Mouse (Mus musculus) lung, embryonic 16.5 days (tissue): Measurements from ENCODE around the gene Ubxn4. TPM values are rescaled to one million over a fixed set of nuclear protein-coding genes. Genes with fewer than 3 reads are reported as not detected.

Experiments used
- ATAC-seq: fragments of 200-750 bp; cut with Nextera tagmentation; 2 replicates; pipeline ENCODE4 v1.8.0; 2017; ENCODE audit warnings: low read depth, mild to moderate bottlenecking, moderate library complexity
- H3K27ac ChIP-seq: fragments of 300-500 bp; sonication (generic); 2 replicates; pipeline ENCODE4 v1.5.1; 2014; ENCODE audit warnings: mild to moderate bottlenecking, control low read depth, low read length
- H3K27me3 ChIP-seq: fragments of 300-500 bp; sonication (generic); 2 replicates; pipeline ENCODE4 v1.6.1; 2014; ENCODE audit warnings: low read depth, low read length, mixed read lengths; ENCODE audit not compliant: control insufficient read depth, insufficient read depth
- H3K36me3 ChIP-seq: fragments of 300-500 bp; sonication (generic); 2 replicates; pipeline ENCODE4 v1.6.1; 2014; ENCODE audit warnings: low read length; ENCODE audit not compliant: control insufficient read depth, insufficient read depth
- H3K4me1 ChIP-seq: fragments of 300-500 bp; sonication (generic); replicated peaks from 2 replicates; pipeline ENCODE4 v1.6.1; 2014; ENCODE audit warnings: low read length, mixed read lengths; ENCODE audit not compliant: control insufficient read depth, insufficient read depth
- H3K4me2 ChIP-seq: fragments of 300-500 bp; sonication (generic); 2 replicates; pipeline ENCODE4 v1.6.1; 2014; ENCODE audit warnings: low read depth, low read length, control low read depth
- H3K4me3 ChIP-seq: fragments of 300-500 bp; sonication (generic); 2 replicates; pipeline ENCODE4 v1.5.1; 2014; ENCODE audit warnings: mild to moderate bottlenecking, low read length, control low read depth
- H3K9ac ChIP-seq: fragments of 300-500 bp; sonication (generic); 2 replicates; pipeline ENCODE4 v1.6.1; 2014; ENCODE audit warnings: low read length, control low read depth
- H3K9me3 ChIP-seq: fragments of 300-500 bp; sonication (generic); 2 replicates; pipeline ENCODE4 v1.6.1; 2016; ENCODE audit warnings: low read length; ENCODE audit not compliant: control insufficient read depth
- WGBS: fragments of 180-500 bp; shearing (Covaris S2); extraction: QIAGEN DNeasy Blood & Tissue Kit; methylation state at CpG from one replicate; pipeline ENCODE4 v1.1.7; 2014; 5-methylcytosine and 5-hydroxymethylcytosine counted together
- microRNA counts: library from miRNA; unstranded; fragments of <30 nt; microRNA quantifications from one replicate; lab custom pipeline; 2016
- microRNA-seq: library from miRNA; unstranded; fragments of <30 nt; microRNA quantifications from one replicate; pipeline ENCODE4, GENCODE M21; 2016
- polyA plus RNA-seq: library from polyadenylated mRNA; unstranded; fragments of >200 nt; fragmentation: Nextera tagmentation; extraction: Ambion mirVana; gene quantifications from 2 replicates; pipeline ENCODE4 v1.2.1, GENCODE M21; 2015

Gene Ubxn4
- polyA plus RNA-seq, 1 experiment from 2014 or later, result 57.1 TPM

GRCm38 (mm10) chr1:128328218-128328617 is 84.5 kb downstream of the Ubxn4 start, which contains the start of gene Lct:
Gene Lct (minus strand): TSS chr1:128328318.
- H3K27me3 ChIP-seq, result no peaks in the 10 kb centered on the region
- peaks cover 32% of the 10 kb centered on the region for H3K36me3 ChIP-seq
- no peak within 1 kb of the TSS for H3K4me3 ChIP-seq
- no peak within 1 kb of the TSS for H3K27ac ChIP-seq
- no peaks in the 10 kb centered on the region for H3K4me1 ChIP-seq
- no peak within 1 kb of the TSS for H3K9ac ChIP-seq
- no peaks in the 10 kb centered on the region for H3K9me3 ChIP-seq
- no peak within 1 kb of the TSS for H3K4me2 ChIP-seq
- ATAC-seq, result no peak
- WGBS, result 89% methylated on average over 3 of the region's 3 CpGs

MicroRNA genes within 50 kb of the gene (microRNA counts, 519-probe panel; counts per million panel counts)
- microRNA mmu-miR-128 (lab: Ali Mortazavi, UCI), result 2,592 counts per million, percentile 47 among the panel's probes with 10 or more counts

Small RNA genes lying within 50 kb of the gene (microRNA-seq; reads per million reads assigned to microRNA genes)
- gene Mir128-1, result 84.0 reads per million, percentile 49 among the genes with 10 or more reads in this experiment

Other genes with a start within 250 kb of the Ubxn4 start
- gene Zranb3, start 140.9 kb upstream of the Ubxn4 start, polyA plus RNA-seq, result 9.5 and 12.1 TPM in 2 replicates
- gene R3hdm1, start 140.7 kb upstream of the Ubxn4 start, polyA plus RNA-seq, result 53.1 and 57.1 TPM in 2 replicates
- 0.09 TPM in 1 of 2 replicates, not detected in the other for gene Lct, start 84.4 kb downstream of the Ubxn4 start, polyA plus RNA-seq
- gene Mcm6, start 115.7 kb downstream of the Ubxn4 start, polyA plus RNA-seq, result 223 and 240 TPM in 2 replicates
- 157 and 167 TPM in 2 replicates for gene Dars, start 173.4 kb downstream of the Ubxn4 start, polyA plus RNA-seq